Mouse (Mus musculus): Measurements from ENCODE around the gene Psmd13. TPM values are rescaled to one million over a fixed set of nuclear protein-coding genes. Genes with fewer than 3 reads are reported as not detected.
"Not testable (repeated sequence)": the region's sequence is repeated elsewhere in the genome, so short reads cannot be mapped to it uniquely, and the experiment has no call there.

The Psmd13 gene
- total RNA-seq, 2 experiments from 2014 or later = 100 to 116 TPM

DNA sequence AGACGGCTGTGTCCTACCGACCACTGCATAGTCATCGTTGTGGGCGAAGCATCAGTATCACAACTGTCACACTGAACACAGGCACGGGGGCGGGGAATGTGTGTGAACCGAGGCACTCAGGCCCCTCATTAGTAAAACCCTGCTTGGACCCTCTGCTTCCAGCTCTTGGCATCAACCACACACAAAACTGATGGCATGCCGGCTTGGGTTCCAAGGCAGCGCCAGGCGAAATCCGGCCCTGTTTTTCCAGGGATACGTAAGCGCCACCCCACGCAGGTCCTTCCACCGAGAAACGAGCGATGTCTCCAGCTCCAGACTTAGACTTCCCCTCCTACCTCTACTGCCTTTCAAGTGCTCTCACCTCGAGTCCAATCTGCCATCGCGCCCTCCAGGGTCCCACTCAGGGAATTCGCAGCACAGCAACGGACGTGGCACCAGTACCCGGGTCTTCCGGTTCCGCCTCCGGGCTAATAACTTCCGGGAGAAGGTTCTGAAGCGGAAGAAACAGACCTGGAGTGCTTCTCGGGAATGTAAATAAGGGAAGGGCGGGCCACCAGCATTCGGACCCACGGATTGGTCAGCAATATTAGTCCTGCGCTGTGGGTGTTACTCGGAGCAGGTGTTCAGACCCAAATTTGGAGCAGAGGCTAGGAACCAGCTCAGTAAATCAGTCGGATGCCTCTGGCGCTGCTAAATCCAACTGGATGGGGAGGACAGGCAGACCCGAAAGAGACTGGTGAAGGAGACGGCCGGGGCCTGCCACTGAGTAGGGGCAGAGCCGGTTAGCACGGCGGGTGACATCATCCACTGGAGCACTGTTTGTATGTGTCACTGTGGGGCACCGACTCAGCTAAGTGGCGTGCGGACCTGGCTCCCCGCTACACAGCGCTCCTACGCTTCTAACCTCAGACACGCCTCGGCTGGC lies 25.6 kb upstream of the Psmd13 start, which contains the start of gene Gm45785:
TSS of gene Gm45785 (minus strand) at position 472 of the 925 bp plus-strand sequence.
- DNase-seq (ENCODE audit: low spot score in 2 of 2) = peak; percentile 70 to 80

DNA sequence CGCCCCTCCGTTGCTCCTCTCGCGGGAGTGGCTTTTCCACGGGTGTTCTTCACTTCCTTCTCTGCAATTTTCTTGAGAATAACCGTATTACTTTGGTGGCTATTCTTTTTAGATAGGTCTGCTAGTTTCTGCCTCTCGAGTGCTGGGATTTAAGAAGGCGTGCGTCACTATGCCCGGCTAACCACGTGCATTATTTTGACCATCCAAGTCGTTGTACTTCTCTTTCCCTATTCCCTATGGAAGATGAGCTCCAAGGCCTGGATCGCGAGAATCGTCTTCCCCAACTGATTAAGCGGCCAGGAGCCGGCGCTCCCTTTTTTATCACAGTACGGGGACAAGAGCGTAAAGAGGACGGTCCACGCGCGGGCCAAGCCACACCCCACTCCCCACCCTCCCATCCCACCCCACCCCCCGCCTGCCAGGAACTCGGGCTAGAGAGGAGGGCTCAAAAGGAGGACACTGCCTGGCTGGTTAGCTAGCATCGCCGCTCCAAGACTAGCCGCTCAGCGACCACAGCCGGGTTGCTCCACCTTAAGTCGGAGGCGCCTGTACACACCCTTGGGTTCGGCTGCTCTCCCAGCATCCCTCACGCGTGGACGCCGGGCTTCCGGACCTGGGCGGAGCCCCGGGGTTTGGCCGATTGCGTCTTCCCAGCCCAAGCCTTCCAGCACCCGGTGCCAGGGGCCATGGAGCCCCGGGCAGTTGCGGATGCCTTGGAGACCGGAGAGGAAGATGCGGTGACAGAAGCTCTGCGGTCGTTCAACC lies 24.8 kb upstream of the Psmd13 start, which contains the start of gene Ric8a:
TSS of gene Ric8a (plus strand) at position 173 of the 765 bp plus-strand sequence.
- DNase-seq (ENCODE audit: low spot score in 2 of 2) = peak; percentile 87 to 89

DNA sequence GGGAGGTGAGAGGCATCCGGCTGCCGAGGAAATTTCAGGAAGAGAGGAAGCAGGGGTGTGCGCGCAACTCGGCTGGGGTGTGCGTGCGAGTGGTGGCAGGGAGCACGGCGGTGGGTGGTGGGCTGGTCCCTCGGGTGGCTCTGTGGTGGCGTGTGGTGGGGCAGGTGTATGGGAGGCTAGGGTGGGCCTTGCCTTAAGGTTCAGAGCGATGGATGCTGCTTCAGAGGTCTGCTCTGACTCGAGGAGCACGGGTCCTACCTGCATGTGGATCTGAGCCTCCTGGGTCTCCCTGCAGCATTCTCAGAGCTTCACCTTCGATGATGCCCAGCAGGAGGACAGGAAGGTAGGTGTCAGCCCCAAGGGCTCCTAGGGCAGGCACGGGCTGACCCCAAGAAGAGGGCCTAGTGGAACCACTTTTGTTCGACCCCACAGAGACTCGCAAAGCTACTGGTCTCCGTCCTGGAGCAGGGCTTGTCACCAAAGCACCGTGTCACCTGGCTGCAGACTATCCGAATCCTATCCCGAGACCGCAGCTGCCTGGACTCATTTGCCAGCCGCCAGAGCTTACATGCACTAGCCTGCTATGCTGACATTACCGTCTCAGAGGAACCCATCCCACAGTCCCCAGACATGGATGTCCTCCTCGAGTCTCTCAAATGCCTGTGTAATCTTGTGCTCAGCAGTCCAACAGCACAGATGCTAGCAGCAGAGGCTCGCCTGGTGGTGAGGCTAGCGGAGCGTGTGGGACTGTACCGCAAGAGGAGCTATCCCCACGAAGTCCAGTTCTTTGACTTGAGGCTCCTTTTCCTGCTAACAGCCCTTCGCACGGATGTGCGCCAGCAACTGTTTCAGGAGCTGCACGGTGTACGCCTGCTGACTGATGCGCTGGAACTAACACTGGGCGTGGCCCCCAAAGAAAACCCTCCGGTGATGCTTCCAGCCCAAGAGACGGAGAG lies 23.9 kb upstream of the Psmd13 start, which contains the start of gene Bet1l:
TSS of gene Bet1l (minus strand) at position 28 of the 956 bp plus-strand sequence.
- DNase-seq (ENCODE audit: low spot score in 2 of 2) = no peak

- DNase-seq (ENCODE audit: low spot score in 2 of 2) = no peak
Observed at GRCm38 (mm10) chr7:140858746-140859145, 23.0 kb upstream of the Psmd13 start.

GRCm38 (mm10) chr7:140859997-140860396 lies 21.8 kb upstream of the Psmd13 start:
- no peak for DNase-seq (ENCODE audit: low spot score in 2 of 2)

GRCm38 (mm10) chr7:140860728-140861127 lies 21.0 kb upstream of the Psmd13 start:
- DNase-seq (ENCODE audit: low spot score in 2 of 2) = no peak

DNA sequence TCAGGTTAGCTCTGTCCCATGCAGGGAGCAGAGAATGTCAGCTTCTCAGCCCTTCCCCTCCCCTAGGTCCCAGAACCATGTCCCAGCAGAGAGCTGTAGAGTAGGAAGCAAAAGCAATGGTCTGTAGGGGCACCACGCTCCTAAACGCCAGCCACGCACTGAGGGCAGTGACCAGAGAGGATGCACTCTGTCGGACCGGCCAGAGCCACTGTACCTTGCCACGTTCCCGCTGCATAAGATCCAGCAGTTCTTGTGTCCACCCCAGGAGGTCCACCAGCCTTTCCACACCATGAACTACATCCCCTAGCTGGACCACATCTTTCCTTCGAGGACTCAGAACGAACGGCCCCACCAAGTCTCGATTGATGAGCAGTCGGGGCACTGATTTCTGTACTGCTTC lies 17.0 kb upstream of the Psmd13 start:
- DNase-seq (ENCODE audit: low spot score in 2 of 2) = no peak

- DNase-seq (ENCODE audit: low spot score in 2 of 2) = no peak
Observed at GRCm38 (mm10) chr7:140874224-140874623, 7.5 kb upstream of the Psmd13 start.

GRCm38 (mm10) chr7:140877364-140877763 lies 4.4 kb upstream of the Psmd13 start:
- DNase-seq (ENCODE audit: low spot score in 2 of 2) = no peak

- no peak for DNase-seq (ENCODE audit: low spot score in 2 of 2)
Observed at GRCm38 (mm10) chr7:140879355-140879754, 2.4 kb upstream of the Psmd13 start.

DNA sequence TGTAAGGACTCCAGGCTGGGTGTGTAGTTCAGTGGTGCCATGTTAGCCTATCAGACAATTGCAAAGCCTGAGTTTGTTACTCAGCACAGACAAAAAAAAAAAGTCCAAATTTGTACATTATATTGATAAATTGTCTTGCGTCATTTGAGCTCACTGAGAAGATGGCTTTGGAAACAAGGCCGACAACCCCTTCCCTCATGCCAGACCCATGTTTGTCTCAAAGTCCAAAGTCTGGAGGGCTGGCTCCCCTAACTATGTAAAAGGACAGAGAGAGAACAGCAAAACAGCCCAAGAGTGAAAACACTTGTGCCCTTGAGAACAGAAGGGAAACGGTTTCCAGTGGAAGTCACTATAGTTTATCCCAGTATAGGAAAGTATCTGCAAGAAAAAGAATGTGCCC lies 1.3 kb upstream of the Psmd13 start:
- DNase-seq (ENCODE audit: low spot score in 2 of 2) = no peak

- no peak for DNase-seq (ENCODE audit: low spot score in 2 of 2)
Observed at GRCm38 (mm10) chr7:140880865-140881515, 778 bp upstream of the Psmd13 start.

DNA sequence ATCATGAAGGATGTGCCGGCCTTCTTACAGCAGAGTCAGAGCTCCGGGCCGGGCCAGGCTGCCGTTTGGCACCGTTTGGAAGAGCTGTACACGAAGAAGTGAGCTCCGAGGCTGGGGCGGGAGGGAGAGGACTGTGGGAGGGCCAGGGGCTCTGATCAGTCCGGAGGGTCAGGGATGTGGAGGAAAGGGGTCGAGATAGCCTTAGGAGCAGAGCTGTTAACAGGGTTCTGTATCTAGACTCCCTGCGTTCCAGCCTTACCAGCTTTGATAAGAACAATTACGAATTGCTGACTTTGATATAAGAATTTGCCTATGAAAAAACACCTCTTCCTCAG lies 668 bp downstream of the Psmd13 start:
- no peak for DNase-seq (ENCODE audit: low spot score in 2 of 2)

DNA sequence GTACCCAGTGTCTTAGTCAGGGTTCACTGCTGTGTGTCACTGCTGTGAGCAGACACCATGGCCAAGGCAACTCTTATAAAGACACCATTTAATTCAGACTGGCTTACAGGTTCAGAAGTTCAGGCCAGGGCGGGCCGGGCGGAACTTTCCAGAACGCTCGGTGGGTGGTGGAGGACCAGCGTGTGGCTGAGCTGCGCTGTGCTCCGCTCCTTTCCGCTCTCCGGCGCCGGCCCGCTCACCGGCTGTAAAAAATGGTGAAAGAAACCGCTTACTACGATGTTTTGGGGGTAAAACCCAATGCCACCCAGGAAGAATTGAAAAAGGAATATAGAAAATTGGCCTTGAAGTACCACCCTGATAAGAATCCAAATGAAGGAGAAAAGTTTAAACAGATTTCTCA lies 8.9 kb downstream of the Psmd13 start:
- not testable (repeated sequence) for DNase-seq (ENCODE audit: low spot score in 2 of 2)

- DNase-seq (ENCODE audit: low spot score in 2 of 2) = no peak
Observed at GRCm38 (mm10) chr7:140894031-140894430, 12.3 kb downstream of the Psmd13 start.

DNA sequence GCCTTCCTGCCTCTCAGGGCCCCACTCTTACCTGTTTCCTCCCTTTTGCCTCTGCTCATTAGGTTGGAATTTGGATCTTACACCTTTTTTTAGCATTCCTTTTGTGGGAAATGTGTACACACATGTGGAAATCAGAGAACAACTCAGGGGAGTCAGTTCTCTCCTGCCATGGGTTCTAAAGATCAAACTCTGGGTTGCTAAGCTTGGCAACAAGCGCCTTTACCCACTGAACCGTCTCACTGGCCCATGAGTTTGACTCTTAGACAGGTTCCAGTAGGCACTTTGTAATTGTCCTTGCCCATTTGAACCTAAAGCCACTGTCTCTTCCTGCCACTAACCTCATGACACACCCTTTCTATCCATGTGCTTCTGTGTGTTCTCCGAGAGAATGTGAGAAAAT lies 12.8 kb downstream of the Psmd13 start:
- DNase-seq (ENCODE audit: low spot score in 2 of 2) = no peak

- no peak for DNase-seq (ENCODE audit: low spot score in 2 of 2)
Observed at GRCm38 (mm10) chr7:140897863-140898262, 16.1 kb downstream of the Psmd13 start.

- no peak for DNase-seq (ENCODE audit: low spot score in 2 of 2)
Observed at GRCm38 (mm10) chr7:140899121-140899520, 17.4 kb downstream of the Psmd13 start.

GRCm38 (mm10) chr7:140900220-140900619 lies 18.5 kb downstream of the Psmd13 start, which contains the start of gene Cox8b:
Gene Cox8b, minus strand, starts transcription at chr7:140900446.
- DNase-seq (ENCODE audit: low spot score in 2 of 2) = no peak

Measured in adrenal gland, adult 18-20 months (tissue).